Mouse (Mus musculus) mouse embryonic stem cell (cell line): ENCODE measurements around the gene Nkx1-2.

Experiments
- in situ Hi-C, 2 experiments: fragments of 300-500 bp; cut with MboI; formaldehyde crosslinking; loops; 1 replicate in 1 of 2; 3 replicates in 1 of 2; pipeline ENCODE4 v1.14.3; 2019 to 2020; ENCODE audit warnings: low sequenced_read_pairs in 2 of 2, low pct_unique_long_range_greater_than_20kb in 1 of 2, mixed read lengths in 1 of 2; ENCODE audit not compliant: unreplicated experiment in 1 of 2

Gene Nkx1-2

GRCm38 (mm10) chr7:132576116-132576650, 23.3 kb downstream of the Nkx1-2 start, which contains the start of gene Oat:
Gene Oat, minus strand, starts transcription at chr7:132576398.
- in situ Hi-C loops: no loop called here

- in situ Hi-C loops: no loop called here
Measured at GRCm38 (mm10) chr7:132575623-132576022, 23.8 kb downstream of the Nkx1-2 start.

- in situ Hi-C loops: no loop called here
Measured at GRCm38 (mm10) chr7:132574646-132575045, 24.8 kb downstream of the Nkx1-2 start.

- in situ Hi-C loops: no loop called here
Measured at GRCm38 (mm10) chr7:132573205-132573604, 26.2 kb downstream of the Nkx1-2 start.

- in situ Hi-C loops: no loop called here
Measured at GRCm38 (mm10) chr7:132572738-132573137, 26.7 kb downstream of the Nkx1-2 start.

GRCm38 (mm10) chr7:132571481-132571880, 28.0 kb downstream of the Nkx1-2 start:
- in situ Hi-C loops: no loop called here

GRCm38 (mm10) chr7:132570071-132570470, 29.4 kb downstream of the Nkx1-2 start:
- in situ Hi-C loops: no loop called here

- in situ Hi-C loops: no loop called here
Measured at GRCm38 (mm10) chr7:132568817-132569216, 30.6 kb downstream of the Nkx1-2 start.

- in situ Hi-C loops: no loop called here
Measured at GRCm38 (mm10) chr7:132565831-132566230, 33.6 kb downstream of the Nkx1-2 start.

- in situ Hi-C loops: loop anchor here in 1 of 2 experiments (10.0 kb wide), 1 partner anchor 334 kb away; no protein-coding TSS in a partner anchor
Measured at GRCm38 (mm10) chr7:132559138-132559766, 40.2 kb downstream of the Nkx1-2 start.

GRCm38 (mm10) chr7:132558141-132558736, 41.2 kb downstream of the Nkx1-2 start:
- in situ Hi-C loops: loop anchor here in 1 of 2 experiments (10.0 kb wide), 1 partner anchor 333 kb away; no protein-coding TSS in a partner anchor

GRCm38 (mm10) chr7:132556575-132556974, 42.9 kb downstream of the Nkx1-2 start:
- in situ Hi-C loops: loop anchor here in 1 of 2 experiments (10.0 kb wide), 1 partner anchor 332 kb away; no protein-coding TSS in a partner anchor

GRCm38 (mm10) chr7:132555911-132556310, 43.5 kb downstream of the Nkx1-2 start:
- in situ Hi-C loops: loop anchor here in 1 of 2 experiments (10.0 kb wide), 1 partner anchor 331 kb away; no protein-coding TSS in a partner anchor

GRCm38 (mm10) chr7:132554091-132554490, 45.3 kb downstream of the Nkx1-2 start:
- in situ Hi-C loops: loop anchor here in 1 of 2 experiments (10.0 kb wide), 1 partner anchor 329 kb away; no protein-coding TSS in a partner anchor

GRCm38 (mm10) chr7:132551351-132552126, 47.9 kb downstream of the Nkx1-2 start:
- in situ Hi-C loops: loop anchor here in 1 of 2 experiments (10.0 kb wide), 1 partner anchor 327 kb away; no protein-coding TSS in a partner anchor

GRCm38 (mm10) chr7:132547126-132547525, 52.3 kb downstream of the Nkx1-2 start:
- in situ Hi-C loops: loop anchor here (10.0 to 25.0 kb wide), 2 partner anchors 312 to 635 kb away; no protein-coding TSS in a partner anchor
